Mouse (Mus musculus): ENCODE data around the gene Slc24a3. TPM values are rescaled to one million over a fixed set of nuclear protein-coding genes. Genes with fewer than 3 reads are reported as not detected.

The Slc24a3 gene
- polyA plus RNA-seq, 1 experiment from 2014 or later = 14.9 TPM

- ATAC-seq (ENCODE audit: low read depth) = no peak
- WGBS = 75% methylated on average over 1 of the region's 1 CpGs
- Histone ChIP-seq H3K27me3 (no peaks in the 10 kb centered on the region), H3K27ac (replicated peaks) (no peak overlapping the region), H3K4me2 (no peak overlapping the region), H3K36me3 (no peaks in the 10 kb centered on the region), H3K4me1 (replicated peaks) (peaks cover 12% of the 10 kb centered on the region), H3K9me3 (no peaks in the 10 kb centered on the region), H3K4me3 (no peak overlapping the region), H3K9ac (no peak overlapping the region)
These were observed 129.4 kb downstream of the Slc24a3 start for GRCm38 (mm10) chr2:145296906-145297305.

GRCm38 (mm10) chr2:145299914-145300699, 132.6 kb downstream of the Slc24a3 start:
- 76% methylated on average over 5 of the region's 5 CpGs for WGBS
- Histone ChIP-seq H3K36me3 (no peaks in the 10 kb centered on the region), H3K27me3 (no peaks in the 10 kb centered on the region), H3K4me3 (no peak overlapping the region), H3K9ac (no peak overlapping the region), H3K4me1 (replicated peaks) (no peaks in the 10 kb centered on the region), H3K9me3 (no peaks in the 10 kb centered on the region), H3K27ac (replicated peaks) (no peak overlapping the region), H3K4me2 (no peak overlapping the region)
- no peak for ATAC-seq (ENCODE audit: low read depth)

- Histone ChIP-seq H3K4me1 (replicated peaks) (no peaks in the 10 kb centered on the region), H3K4me2 (no peak overlapping the region), H3K9ac (no peak overlapping the region), H3K27ac (replicated peaks) (no peak overlapping the region), H3K4me3 (no peak overlapping the region), H3K9me3 (no peaks in the 10 kb centered on the region), H3K27me3 (no peaks in the 10 kb centered on the region), H3K36me3 (no peaks in the 10 kb centered on the region)
- ATAC-seq (ENCODE audit: low read depth) = no peak
- 76% methylated on average over 2 of the region's 2 CpGs for WGBS
These were observed 139.8 kb downstream of the Slc24a3 start for GRCm38 (mm10) chr2:145307231-145307883.

GRCm38 (mm10) chr2:145318916-145319315, 151.4 kb downstream of the Slc24a3 start:
- no peak overlapping the region for H3K4me3 ChIP-seq
- ATAC-seq (ENCODE audit: low read depth) = no peak
- 65% methylated on average over 2 of the region's 2 CpGs for WGBS

GRCm38 (mm10) chr2:145321287-145321686, 153.7 kb downstream of the Slc24a3 start:
- Histone ChIP-seq H3K4me1 (replicated peaks) (no peaks in the 10 kb centered on the region), H3K4me2 (no peak overlapping the region), H3K9me3 (0 out of 2 replicates have a peak, but pooled peaks cover 3% of the 10 kb centered on the region), H3K9ac (no peak overlapping the region), H3K4me3 (no peak overlapping the region), H3K36me3 (no peaks in the 10 kb centered on the region), H3K27me3 (no peaks in the 10 kb centered on the region), H3K27ac (replicated peaks) (no peak overlapping the region)
- WGBS = 91% methylated on average over 3 of the region's 3 CpGs
- no peak for ATAC-seq (ENCODE audit: low read depth)

More at GRCm38 (mm10) chr2:145318916-145319315, 151.4 kb downstream of the Slc24a3 start:
- no peaks in the 10 kb centered on the region for H3K4me1 ChIP-seq (replicated peaks)
- H3K27me3 ChIP-seq = no peaks in the 10 kb centered on the region
- H3K9ac ChIP-seq = no peak overlapping the region
- no peak overlapping the region for H3K27ac ChIP-seq (replicated peaks)
- H3K4me2 ChIP-seq = no peak overlapping the region
- no peaks in the 10 kb centered on the region for H3K36me3 ChIP-seq
- 0 out of 2 replicates have a peak, but pooled peaks cover 3% of the 10 kb centered on the region for H3K9me3 ChIP-seq

- no peak overlapping the region for H3K27ac ChIP-seq (replicated peaks)
- no peak for ATAC-seq (ENCODE audit: low read depth)
- no peak overlapping the region for H3K4me2 ChIP-seq
- H3K36me3 ChIP-seq = no peaks in the 10 kb centered on the region
- no peaks in the 10 kb centered on the region for H3K4me1 ChIP-seq (replicated peaks)
- no peak overlapping the region for H3K9ac ChIP-seq
- H3K27me3 ChIP-seq = no peaks in the 10 kb centered on the region
- H3K4me3 ChIP-seq = no peak overlapping the region
- 0 out of 2 replicates have a peak, but pooled peaks cover 3% of the 10 kb centered on the region for H3K9me3 ChIP-seq
These were observed 154.2 kb downstream of the Slc24a3 start for GRCm38 (mm10) chr2:145321755-145322154.

- H3K27me3 ChIP-seq = no peaks in the 10 kb centered on the region
- 26% methylated on average over 3 of the region's 3 CpGs for WGBS
These were observed 156.9 kb downstream of the Slc24a3 start for GRCm38 (mm10) chr2:145324477-145324876.

GRCm38 (mm10) chr2:145325852-145326251, 158.3 kb downstream of the Slc24a3 start:
- no peaks in the 10 kb centered on the region for H3K27me3 ChIP-seq
- no peaks in the 10 kb centered on the region for H3K36me3 ChIP-seq
- H3K4me3 ChIP-seq = no peak overlapping the region
- H3K9ac ChIP-seq = no peak overlapping the region
- H3K9me3 ChIP-seq = 0 out of 2 replicates have a peak, but pooled peaks cover 3% of the 10 kb centered on the region
- WGBS = 69% methylated on average over 4 of the region's 4 CpGs
- H3K4me2 ChIP-seq = no peak overlapping the region
- no peak overlapping the region for H3K27ac ChIP-seq (replicated peaks)
- no peaks in the 10 kb centered on the region for H3K4me1 ChIP-seq (replicated peaks)
- ATAC-seq (ENCODE audit: low read depth) = no peak

More at GRCm38 (mm10) chr2:145324477-145324876, 156.9 kb downstream of the Slc24a3 start:
- H3K27ac ChIP-seq (replicated peaks) = no peak overlapping the region
- H3K36me3 ChIP-seq = no peaks in the 10 kb centered on the region
- no peak overlapping the region for H3K4me2 ChIP-seq
- no peak overlapping the region for H3K4me3 ChIP-seq
- ATAC-seq (ENCODE audit: low read depth) = no peak
- H3K4me1 ChIP-seq (replicated peaks) = no peaks in the 10 kb centered on the region
- H3K9me3 ChIP-seq = 0 out of 2 replicates have a peak, but pooled peaks cover 3% of the 10 kb centered on the region
- no peak overlapping the region for H3K9ac ChIP-seq

GRCm38 (mm10) chr2:145326544-145326943, 159.0 kb downstream of the Slc24a3 start:
- Histone ChIP-seq H3K27ac (replicated peaks) (no peak overlapping the region), H3K4me2 (no peak overlapping the region), H3K36me3 (no peaks in the 10 kb centered on the region), H3K9me3 (0 out of 2 replicates have a peak, but pooled peaks cover 3% of the 10 kb centered on the region), H3K4me3 (no peak overlapping the region), H3K9ac (no peak overlapping the region), H3K27me3 (no peaks in the 10 kb centered on the region), H3K4me1 (replicated peaks) (no peaks in the 10 kb centered on the region)
- ATAC-seq (ENCODE audit: low read depth) = no peak
- WGBS = 63% methylated on average over 2 of the region's 2 CpGs

GRCm38 (mm10) chr2:145329756-145330155, 162.2 kb downstream of the Slc24a3 start:
- no peak overlapping the region for H3K9ac ChIP-seq
- 89% methylated on average over 8 of the region's 8 CpGs for WGBS
- ATAC-seq (ENCODE audit: low read depth) = no peak
- no peak overlapping the region for H3K4me3 ChIP-seq
- H3K36me3 ChIP-seq = no peaks in the 10 kb centered on the region
- H3K27ac ChIP-seq (replicated peaks) = no peak overlapping the region
- H3K4me2 ChIP-seq = no peak overlapping the region
- H3K9me3 ChIP-seq = no peaks in the 10 kb centered on the region
- no peaks in the 10 kb centered on the region for H3K4me1 ChIP-seq (replicated peaks)
- no peaks in the 10 kb centered on the region for H3K27me3 ChIP-seq

- Histone ChIP-seq H3K36me3 (no peaks in the 10 kb centered on the region), H3K9ac (no peak overlapping the region), H3K27ac (replicated peaks) (no peak overlapping the region), H3K27me3 (no peaks in the 10 kb centered on the region), H3K4me3 (no peak overlapping the region), H3K4me2 (no peak overlapping the region), H3K9me3 (no peaks in the 10 kb centered on the region), H3K4me1 (replicated peaks) (no peaks in the 10 kb centered on the region)
- WGBS = 90% methylated on average over 1 of the region's 1 CpGs
- ATAC-seq (ENCODE audit: low read depth) = no peak
These were observed 164.0 kb downstream of the Slc24a3 start for GRCm38 (mm10) chr2:145331525-145331924.

GRCm38 (mm10) chr2:145333466-145333865, 165.9 kb downstream of the Slc24a3 start:
- ATAC-seq (ENCODE audit: low read depth) = no peak
- H3K9ac ChIP-seq = no peak overlapping the region
- H3K36me3 ChIP-seq = no peaks in the 10 kb centered on the region

More at GRCm38 (mm10) chr2:145333466-145333865, 165.9 kb downstream of the Slc24a3 start:
- no peaks in the 10 kb centered on the region for H3K4me1 ChIP-seq (replicated peaks)
- no peaks in the 10 kb centered on the region for H3K9me3 ChIP-seq
- no peak overlapping the region for H3K4me2 ChIP-seq
- no peak overlapping the region for H3K27ac ChIP-seq (replicated peaks)
- H3K27me3 ChIP-seq = no peaks in the 10 kb centered on the region
- no peak overlapping the region for H3K4me3 ChIP-seq
